Mouse (Mus musculus): ENCODE results near the gene Myo5a. TPM values are rescaled to one million over a fixed set of nuclear protein-coding genes. Genes with fewer than 3 reads are reported as not detected.
A peak's percentile ranks its signal among the peaks of the same experiment; 100 is the strongest.

The Myo5a gene
- polyA plus RNA-seq, 1 experiment from 2014 or later: 23.3 TPM

DNA sequence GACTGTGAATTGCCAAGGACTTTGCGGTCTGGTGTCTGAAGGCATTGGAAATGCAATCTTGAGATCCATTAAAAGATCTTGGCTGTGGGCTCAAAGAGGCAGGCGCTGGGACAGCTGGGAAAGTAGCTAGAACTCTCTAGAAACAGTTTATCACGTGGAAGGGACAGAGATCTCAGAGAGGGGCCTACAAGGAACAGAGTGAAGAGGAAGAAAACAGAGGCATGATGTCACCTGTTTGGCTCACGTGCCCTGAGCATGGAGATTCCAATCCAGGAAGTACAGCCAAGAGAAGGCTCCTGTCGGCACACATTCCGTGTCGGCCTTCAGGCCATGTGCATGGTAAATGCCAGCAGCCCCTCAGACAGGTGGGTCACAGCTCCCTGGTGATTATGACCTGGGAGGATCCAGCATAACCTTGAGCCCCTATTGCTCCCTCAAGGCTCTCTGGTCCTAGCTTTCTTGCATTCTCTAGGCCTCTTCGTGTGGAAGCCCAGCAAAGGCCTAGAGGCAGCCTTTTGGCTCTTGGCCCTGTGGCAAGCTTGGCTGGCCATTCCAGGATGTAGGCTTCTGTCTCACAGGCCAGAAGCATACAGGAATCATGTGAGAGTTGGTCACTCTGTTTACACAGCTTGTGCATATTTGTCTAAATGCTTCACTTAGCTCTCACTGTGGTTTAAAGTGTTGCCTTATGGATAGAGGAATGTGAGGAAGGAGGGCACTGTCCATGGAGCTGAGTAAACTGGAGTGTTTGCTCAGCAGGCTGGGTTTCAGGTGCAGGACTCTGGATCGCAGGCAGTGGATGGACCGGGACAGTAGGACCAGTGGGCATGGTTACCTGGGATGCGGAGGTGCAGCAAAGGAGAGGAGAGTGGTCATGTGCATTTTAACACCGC lies 165.8 kb downstream of the Myo5a start:
- Histone ChIP-seq H3K4me1 (ENCODE audit: control insufficient read depth, insufficient read depth, low read length) (peaks cover 5% of the 10 kb centered on the region; the same call in 1 of the 2 replicates), H3K4me2 (replicated peaks; ENCODE audit: low read depth, low read length) (no peak overlapping the region), H3K4me3 (ENCODE audit: low read depth, low read length) (no peak overlapping the region), H3K27me3 (ENCODE audit: control insufficient read depth, insufficient read depth, low read length) (no peaks in the 10 kb centered on the region), H3K9ac (replicated peaks; ENCODE audit: low read depth, low read length) (no peak overlapping the region), H3K36me3 (ENCODE audit: control insufficient read depth, insufficient read depth, low read length) (no peaks in the 10 kb centered on the region), H3K9me3 (ENCODE audit: control insufficient read depth, low read depth, low read length) (no peaks in the 10 kb centered on the region), H3K27ac (ENCODE audit: low read length) (peak overlapping the region; percentile 75)
- peak; percentile 53; the same call in 1 of the 2 replicates for ATAC-seq (ENCODE audit: insufficient number of reproducible peaks, insufficient read depth, low FRiP score, low read depth)
- 72% methylated on average over 12 of the region's 12 CpGs for WGBS

DNA sequence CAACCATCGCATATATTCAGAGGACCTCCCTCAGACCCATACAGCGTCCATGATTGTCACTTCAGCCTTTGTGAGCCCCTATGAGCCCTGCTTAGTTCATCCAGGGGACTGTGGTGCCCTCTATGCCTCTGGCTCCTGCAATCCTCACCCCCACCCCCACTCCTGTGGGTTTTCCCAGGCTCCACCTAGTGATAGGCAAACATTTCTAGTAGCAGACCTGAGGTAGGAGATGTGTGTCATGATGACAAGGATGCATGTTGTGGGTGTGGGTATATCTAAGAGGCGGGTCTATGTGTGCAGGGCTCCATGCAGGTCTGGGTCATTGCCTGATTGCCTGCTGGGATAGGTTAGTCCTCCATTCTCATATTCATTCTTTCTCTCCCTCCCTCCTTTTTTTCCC lies 167.4 kb downstream of the Myo5a start:
- ATAC-seq (ENCODE audit: insufficient number of reproducible peaks, insufficient read depth, low FRiP score, low read depth): no peak
- 87% methylated on average over 3 of the region's 3 CpGs for WGBS
- no peaks in the 10 kb centered on the region for H3K4me1 ChIP-seq (ENCODE audit: control insufficient read depth, insufficient read depth, low read length)
- no peak overlapping the region for H3K27ac ChIP-seq (ENCODE audit: low read length)
- H3K9ac ChIP-seq (replicated peaks; ENCODE audit: low read depth, low read length): no peak overlapping the region
- no peaks in the 10 kb centered on the region for H3K36me3 ChIP-seq (ENCODE audit: control insufficient read depth, insufficient read depth, low read length)
- H3K27me3 ChIP-seq (ENCODE audit: control insufficient read depth, insufficient read depth, low read length): no peaks in the 10 kb centered on the region
- H3K9me3 ChIP-seq (ENCODE audit: control insufficient read depth, low read depth, low read length): no peaks in the 10 kb centered on the region
- no peak overlapping the region for H3K4me2 ChIP-seq (replicated peaks; ENCODE audit: low read depth, low read length)
- H3K4me3 ChIP-seq (ENCODE audit: low read depth, low read length): no peak overlapping the region

DNA sequence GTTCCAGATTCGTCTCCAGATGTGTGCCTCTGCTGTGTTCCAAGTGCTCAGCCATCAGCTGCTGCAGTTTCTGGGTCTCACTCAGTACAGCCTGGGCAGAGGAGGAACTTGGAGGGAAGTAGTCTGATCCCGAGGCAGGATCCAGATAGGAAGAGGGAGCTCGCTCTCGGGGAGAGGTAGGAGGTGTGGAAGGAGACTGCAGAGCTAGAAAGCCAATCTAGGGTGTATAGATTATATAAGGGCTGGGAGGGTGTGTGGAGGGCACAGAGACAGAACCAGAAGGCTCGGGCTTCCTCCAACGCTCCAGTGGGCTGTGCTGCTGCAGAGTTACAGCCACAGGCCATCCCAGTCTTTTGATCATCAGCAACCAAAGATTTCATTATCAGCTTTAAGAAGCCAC lies 172.2 kb downstream of the Myo5a start:
- Histone ChIP-seq H3K27me3 (ENCODE audit: control insufficient read depth, insufficient read depth, low read length) (no peaks in the 10 kb centered on the region), H3K36me3 (ENCODE audit: control insufficient read depth, insufficient read depth, low read length) (no peaks in the 10 kb centered on the region; the same call in 1 of the 2 replicates), H3K9ac (replicated peaks; ENCODE audit: low read depth, low read length) (no peak overlapping the region), H3K9me3 (ENCODE audit: control insufficient read depth, low read depth, low read length) (no peaks in the 10 kb centered on the region), H3K4me2 (replicated peaks; ENCODE audit: low read depth, low read length) (no peak overlapping the region), H3K27ac (ENCODE audit: low read length) (no peak overlapping the region), H3K4me3 (ENCODE audit: low read depth, low read length) (no peak overlapping the region), H3K4me1 (ENCODE audit: control insufficient read depth, insufficient read depth, low read length) (no peaks in the 10 kb centered on the region)
- 68% methylated on average over 6 of the region's 6 CpGs for WGBS
- no peak for ATAC-seq (ENCODE audit: insufficient number of reproducible peaks, insufficient read depth, low FRiP score, low read depth)

DNA sequence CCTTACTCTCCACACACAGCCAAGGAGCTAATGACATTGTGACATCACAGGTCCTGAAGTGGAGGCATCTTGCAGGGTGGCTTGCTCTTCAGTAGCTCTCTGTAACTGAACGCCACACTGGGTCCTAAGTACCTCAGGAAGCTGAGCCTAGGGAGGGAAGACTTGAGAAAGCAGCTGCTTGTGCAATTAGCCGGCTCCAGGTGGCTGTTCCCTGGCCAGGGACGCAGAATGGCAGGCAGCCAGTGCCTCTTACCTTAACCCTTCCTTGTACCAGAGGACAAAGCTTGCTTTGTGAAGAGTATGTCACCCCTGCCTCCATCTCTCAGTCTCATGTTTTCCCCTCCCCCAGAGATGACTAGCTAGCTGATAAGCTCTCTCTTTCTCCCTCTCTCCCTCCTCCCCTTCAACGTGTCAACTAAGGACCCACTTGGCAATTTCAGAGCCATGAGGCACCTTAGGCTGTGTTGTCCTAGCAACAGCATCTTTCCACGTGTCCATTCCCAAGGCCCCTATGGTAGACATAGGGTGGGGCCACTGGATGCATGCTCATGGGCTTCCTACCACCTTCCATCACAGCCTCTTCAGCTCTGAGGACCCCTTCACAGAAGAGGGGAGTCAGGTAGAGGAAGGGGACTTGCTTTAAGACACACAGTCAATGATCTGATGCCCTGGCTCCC lies 173.1 kb downstream of the Myo5a start:
- ATAC-seq (ENCODE audit: insufficient number of reproducible peaks, insufficient read depth, low FRiP score, low read depth): peak; percentile 56; the same call in 1 of the 2 replicates
- Histone ChIP-seq H3K9ac (replicated peaks; ENCODE audit: low read depth, low read length) (no peak overlapping the region), H3K27ac (ENCODE audit: low read length) (no peak overlapping the region), H3K27me3 (ENCODE audit: control insufficient read depth, insufficient read depth, low read length) (no peaks in the 10 kb centered on the region), H3K36me3 (ENCODE audit: control insufficient read depth, insufficient read depth, low read length) (no peaks in the 10 kb centered on the region; the same call in 1 of the 2 replicates), H3K4me2 (replicated peaks; ENCODE audit: low read depth, low read length) (no peak overlapping the region), H3K4me1 (ENCODE audit: control insufficient read depth, insufficient read depth, low read length) (no peaks in the 10 kb centered on the region), H3K9me3 (ENCODE audit: control insufficient read depth, low read depth, low read length) (no peaks in the 10 kb centered on the region), H3K4me3 (ENCODE audit: low read depth, low read length) (no peak overlapping the region)
- whole genome bisulfite sequencing: 17% methylated on average over 5 of the region's 5 CpGs

DNA sequence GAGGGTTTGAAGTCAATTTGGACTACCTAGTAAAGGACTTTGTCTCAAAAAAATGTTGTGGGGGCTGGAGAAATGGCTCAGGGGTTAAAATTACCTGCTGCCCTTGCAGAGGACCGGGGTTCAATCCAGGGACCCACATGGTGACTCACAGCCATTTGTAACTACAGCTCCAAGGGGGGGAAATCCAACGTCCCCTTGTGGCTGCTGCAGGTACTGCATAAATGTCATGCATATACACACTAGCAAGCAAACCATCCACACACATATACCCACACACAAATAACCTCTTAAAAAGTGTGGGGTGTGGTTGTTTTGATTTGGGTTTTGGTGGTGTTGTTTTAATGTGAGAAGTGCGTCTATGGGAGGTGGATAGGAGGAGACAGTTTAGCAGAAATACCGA lies 173.7 kb downstream of the Myo5a start:
- Histone ChIP-seq H3K27me3 (ENCODE audit: control insufficient read depth, insufficient read depth, low read length) (no peaks in the 10 kb centered on the region), H3K9ac (replicated peaks; ENCODE audit: low read depth, low read length) (no peak overlapping the region), H3K27ac (ENCODE audit: low read length) (no peak overlapping the region), H3K4me1 (ENCODE audit: control insufficient read depth, insufficient read depth, low read length) (no peaks in the 10 kb centered on the region), H3K4me3 (ENCODE audit: low read depth, low read length) (no peak overlapping the region), H3K4me2 (replicated peaks; ENCODE audit: low read depth, low read length) (no peak overlapping the region), H3K36me3 (ENCODE audit: control insufficient read depth, insufficient read depth, low read length) (no peaks in the 10 kb centered on the region; the same call in 1 of the 2 replicates), H3K9me3 (ENCODE audit: control insufficient read depth, low read depth, low read length) (no peaks in the 10 kb centered on the region)
- no peak for ATAC-seq (ENCODE audit: insufficient number of reproducible peaks, insufficient read depth, low FRiP score, low read depth)
- WGBS: 57% methylated on average over 4 of the region's 4 CpGs

DNA sequence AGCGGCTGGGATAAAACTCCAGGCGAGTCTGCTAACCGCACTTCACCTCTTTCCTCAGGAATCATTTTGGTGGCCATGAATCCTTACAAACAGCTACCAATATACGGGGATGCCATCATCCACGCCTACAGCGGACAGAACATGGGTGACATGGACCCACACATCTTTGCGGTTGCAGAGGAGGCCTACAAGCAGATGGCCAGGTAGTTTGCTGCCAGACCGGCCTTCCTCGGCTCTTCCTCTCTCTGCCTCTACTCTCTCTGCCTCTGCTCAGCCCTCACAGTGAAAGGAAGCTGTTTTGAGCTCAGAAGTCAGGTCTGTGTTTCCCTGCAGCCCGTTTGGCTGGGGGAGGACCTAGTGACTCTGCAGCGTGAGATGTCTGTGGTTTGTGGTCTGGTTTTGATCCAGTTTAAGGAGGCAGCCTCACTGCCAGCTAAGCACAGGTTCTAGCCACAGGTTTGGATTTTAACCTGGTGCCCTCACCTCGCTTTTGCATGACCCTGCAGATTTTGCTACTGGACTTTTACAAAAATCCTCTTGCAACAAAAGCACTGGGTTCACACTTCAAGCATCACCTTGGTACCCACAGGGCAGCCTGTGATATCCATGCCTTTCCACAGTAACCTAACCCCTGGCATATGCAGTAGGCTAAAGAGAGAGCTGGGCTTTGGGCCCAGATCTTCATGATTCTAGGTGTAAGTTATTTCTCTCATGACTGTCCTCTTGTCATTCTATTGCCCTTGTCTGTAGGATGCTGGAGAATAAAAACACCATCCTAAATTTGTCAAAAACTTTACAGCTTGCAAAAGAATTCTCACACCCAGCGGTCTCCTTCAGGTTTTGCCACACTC lies 175.5 kb downstream of the Myo5a start:
- H3K27ac ChIP-seq (ENCODE audit: low read length): no peak overlapping the region
- H3K4me3 ChIP-seq (ENCODE audit: low read depth, low read length): no peak overlapping the region
- no peaks in the 10 kb centered on the region for H3K4me1 ChIP-seq (ENCODE audit: control insufficient read depth, insufficient read depth, low read length)
- no peak overlapping the region for H3K4me2 ChIP-seq (replicated peaks; ENCODE audit: low read depth, low read length)
- H3K27me3 ChIP-seq (ENCODE audit: control insufficient read depth, insufficient read depth, low read length): no peaks in the 10 kb centered on the region
- H3K9ac ChIP-seq (replicated peaks; ENCODE audit: low read depth, low read length): no peak overlapping the region
- no peaks in the 10 kb centered on the region; the same call in 1 of the 2 replicates for H3K36me3 ChIP-seq (ENCODE audit: control insufficient read depth, insufficient read depth, low read length)
- ATAC-seq (ENCODE audit: insufficient number of reproducible peaks, insufficient read depth, low FRiP score, low read depth): no peak
- 87% methylated on average over 13 of the region's 13 CpGs for WGBS
- no peaks in the 10 kb centered on the region for H3K9me3 ChIP-seq (ENCODE audit: control insufficient read depth, low read depth, low read length)

DNA sequence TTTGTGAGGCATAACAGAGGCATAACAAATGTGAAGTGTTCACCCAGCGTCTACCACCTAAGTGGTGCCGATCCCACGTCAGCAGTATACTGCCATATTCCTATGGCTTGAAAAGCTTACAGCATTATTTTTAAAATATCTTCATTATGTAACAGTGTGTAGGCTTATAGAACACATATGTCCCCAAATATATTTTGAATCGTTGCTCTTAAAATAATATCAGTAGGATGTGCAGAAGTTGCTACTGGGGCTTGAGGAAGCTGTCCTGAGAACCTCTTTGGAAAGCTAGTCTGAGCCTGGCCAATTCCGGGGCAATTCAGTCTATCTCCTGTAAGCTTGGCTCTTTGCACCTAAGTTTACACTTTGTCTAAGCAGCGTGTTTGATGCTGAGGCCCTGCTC lies 177.1 kb downstream of the Myo5a start:
- Histone ChIP-seq H3K4me2 (replicated peaks; ENCODE audit: low read depth, low read length) (no peak overlapping the region), H3K4me3 (ENCODE audit: low read depth, low read length) (no peak overlapping the region), H3K9me3 (ENCODE audit: control insufficient read depth, low read depth, low read length) (no peaks in the 10 kb centered on the region), H3K27ac (ENCODE audit: low read length) (no peak overlapping the region), H3K9ac (replicated peaks; ENCODE audit: low read depth, low read length) (no peak overlapping the region), H3K36me3 (ENCODE audit: control insufficient read depth, insufficient read depth, low read length) (no peaks in the 10 kb centered on the region; the same call in 1 of the 2 replicates), H3K4me1 (ENCODE audit: control insufficient read depth, insufficient read depth, low read length) (no peaks in the 10 kb centered on the region), H3K27me3 (ENCODE audit: control insufficient read depth, insufficient read depth, low read length) (no peaks in the 10 kb centered on the region)
- no peak for ATAC-seq (ENCODE audit: insufficient number of reproducible peaks, insufficient read depth, low FRiP score, low read depth)
- 85% methylated on average over 6 of the region's 6 CpGs for WGBS

DNA sequence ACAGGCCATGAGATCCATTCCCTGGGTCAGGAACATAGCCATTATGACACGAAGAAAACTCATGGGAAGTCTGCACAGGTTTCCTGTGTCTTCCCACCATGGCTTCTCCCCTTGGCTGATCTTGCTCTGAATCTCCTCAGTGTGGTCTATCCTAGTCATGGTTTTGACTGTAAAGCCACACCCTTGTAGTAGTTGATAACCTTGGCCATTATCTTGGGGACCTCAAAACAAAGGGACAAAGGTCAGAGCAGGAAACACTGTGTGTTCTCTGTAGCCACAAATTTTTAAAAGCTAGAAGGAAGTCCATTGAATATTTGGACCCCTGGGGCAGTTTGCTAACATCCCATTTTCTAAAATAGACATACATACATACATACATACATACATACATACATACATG lies 177.5 kb downstream of the Myo5a start:
- Histone ChIP-seq H3K27me3 (ENCODE audit: control insufficient read depth, insufficient read depth, low read length) (no peaks in the 10 kb centered on the region), H3K36me3 (ENCODE audit: control insufficient read depth, insufficient read depth, low read length) (no peaks in the 10 kb centered on the region; the same call in 1 of the 2 replicates), H3K4me3 (ENCODE audit: low read depth, low read length) (no peak overlapping the region), H3K9me3 (ENCODE audit: control insufficient read depth, low read depth, low read length) (no peaks in the 10 kb centered on the region), H3K9ac (replicated peaks; ENCODE audit: low read depth, low read length) (no peak overlapping the region), H3K27ac (ENCODE audit: low read length) (no peak overlapping the region), H3K4me2 (replicated peaks; ENCODE audit: low read depth, low read length) (no peak overlapping the region), H3K4me1 (ENCODE audit: control insufficient read depth, insufficient read depth, low read length) (no peaks in the 10 kb centered on the region)
- ATAC-seq (ENCODE audit: insufficient number of reproducible peaks, insufficient read depth, low FRiP score, low read depth): no peak
- 67% methylated on average over 1 of the region's 1 CpGs for WGBS
